Mouse (Mus musculus) small intestine, adult 2 months (tissue): ENCODE data around the gene Map7d3.

Source experiments
- CTCF ChIP-seq: fragments of 200-500 bp; IDR thresholded peaks from 2 replicates; pipeline ENCODE4 v1.5.1; 2012; ENCODE audit warnings: low read depth, mild to moderate bottlenecking, control low read depth, inconsistent platforms, low read length, moderate library complexity, mixed read lengths; ENCODE audit not compliant: insufficient replicate concordance, insufficient read length; ENCODE audit errors: extremely low read depth
- POLR2A ChIP-seq: fragments of 200-500 bp; IDR thresholded peaks from 2 replicates; pipeline ENCODE4 v1.6.1; 2012; ENCODE audit warnings: low read depth, mild to moderate bottlenecking, control low read depth, inconsistent platforms, low read length, moderate library complexity

GRCm38 (mm10) chrX:56835842-56836241 lies 13.7 kb upstream of the Map7d3 start:
- TF ChIP-seq CTCF (no peak), POLR2A (no peak)
